Mouse (Mus musculus): ENCODE measurements around the gene Hfm1. TPM values are rescaled to one million over a fixed set of nuclear protein-coding genes. Genes with fewer than 3 reads are reported as not detected.
A peak's percentile ranks its signal among the peaks of the same experiment; 100 is the strongest.

Gene Hfm1
- polyA plus RNA-seq, 1 experiment from 2014 or later: 5.1 TPM

DNA sequence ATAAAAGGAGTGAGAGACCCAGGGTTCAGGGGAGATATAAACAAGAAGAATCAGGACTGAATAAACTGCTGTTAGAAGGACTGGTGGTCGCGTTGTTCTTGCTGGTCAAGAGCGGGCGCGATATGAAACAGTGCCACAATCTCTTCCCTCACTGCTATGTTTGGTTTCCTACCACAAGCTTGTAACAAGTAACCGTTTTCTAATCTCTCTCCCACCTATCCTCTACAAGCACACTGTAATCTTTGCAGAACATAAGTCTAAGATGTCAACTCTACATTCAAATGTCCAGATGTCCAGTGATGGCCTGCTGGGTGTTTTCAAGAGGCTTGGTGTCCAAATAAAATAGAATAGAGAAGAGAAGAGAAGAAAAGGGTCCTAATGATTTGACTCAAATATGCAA lies 22.6 kb upstream of the Hfm1 start:
- H3K9ac ChIP-seq (replicated peaks; ENCODE audit: low read depth, low read length): no peak overlapping the region
- no peaks in the 10 kb centered on the region for H3K36me3 ChIP-seq (ENCODE audit: control insufficient read depth, insufficient read depth)
- 94% methylated on average over 6 of the region's 6 CpGs for WGBS
- H3K4me1 ChIP-seq (replicated peaks; ENCODE audit: control insufficient read depth, insufficient read depth, low read length): no peaks in the 10 kb centered on the region
- no peak overlapping the region for H3K27ac ChIP-seq (ENCODE audit: low read length)
- ATAC-seq: no peak
- H3K27me3 ChIP-seq (replicated peaks; ENCODE audit: control insufficient read depth, insufficient read depth, low read length): no peaks in the 10 kb centered on the region
- no peak overlapping the region for H3K4me3 ChIP-seq (replicated peaks; ENCODE audit: low read length)
- no peak overlapping the region for H3K4me2 ChIP-seq (ENCODE audit: low read length)
- peaks cover under 1% of the 10 kb centered on the region; the same call in 1 of the 2 replicates for H3K9me3 ChIP-seq (ENCODE audit: control insufficient read depth, low read length)

DNA sequence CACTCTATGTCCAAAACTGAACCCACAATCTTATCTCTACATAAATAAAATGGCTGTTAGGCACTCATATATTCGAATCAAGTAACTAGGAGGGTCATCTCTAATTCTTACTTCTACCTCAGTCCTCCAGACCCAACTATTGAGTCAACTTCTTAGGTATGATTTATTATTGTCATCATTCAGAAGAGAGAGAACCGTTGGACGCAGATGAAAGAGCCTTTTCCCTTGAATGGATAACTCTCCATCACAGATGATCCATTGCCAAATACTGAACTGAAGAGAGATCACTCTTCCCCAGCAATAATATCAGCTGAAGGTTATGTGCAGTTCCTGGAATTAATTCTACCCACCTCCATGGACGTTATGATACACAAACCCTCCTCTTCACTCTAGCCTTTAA lies 20.2 kb upstream of the Hfm1 start:
- ATAC-seq: no peak
- WGBS: 82% methylated on average over 4 of the region's 4 CpGs
- H3K4me2 ChIP-seq (ENCODE audit: low read length): no peak overlapping the region
- no peak overlapping the region for H3K9ac ChIP-seq (replicated peaks; ENCODE audit: low read depth, low read length)
- no peaks in the 10 kb centered on the region for H3K27me3 ChIP-seq (replicated peaks; ENCODE audit: control insufficient read depth, insufficient read depth, low read length)
- H3K9me3 ChIP-seq (ENCODE audit: control insufficient read depth, low read length): no peaks in the 10 kb centered on the region
- no peak overlapping the region for H3K4me3 ChIP-seq (replicated peaks; ENCODE audit: low read length)
- no peaks in the 10 kb centered on the region for H3K4me1 ChIP-seq (replicated peaks; ENCODE audit: control insufficient read depth, insufficient read depth, low read length)
- H3K36me3 ChIP-seq (ENCODE audit: control insufficient read depth, insufficient read depth): no peaks in the 10 kb centered on the region
- no peak overlapping the region for H3K27ac ChIP-seq (ENCODE audit: low read length)

DNA sequence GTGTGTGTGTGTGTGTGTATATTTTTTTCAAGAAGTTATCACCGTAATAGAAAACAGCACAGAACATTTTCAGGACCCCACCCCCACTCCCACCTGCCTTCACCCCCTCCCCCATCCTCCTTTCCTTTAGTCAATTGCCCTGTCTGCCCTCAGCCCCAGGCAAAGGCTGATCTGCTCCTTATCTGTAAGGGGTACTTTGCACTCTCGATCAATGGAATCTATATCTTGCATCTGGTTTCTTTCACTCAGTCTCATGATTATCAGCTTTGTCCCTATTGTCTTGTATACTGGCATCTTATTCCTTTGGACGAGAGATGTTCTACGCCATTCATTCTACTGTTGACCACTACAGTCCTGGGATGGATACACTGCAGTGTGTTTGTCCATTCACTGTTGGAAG lies 1.9 kb upstream of the Hfm1 start:
- H3K4me2 ChIP-seq (ENCODE audit: low read length): no peak overlapping the region
- ATAC-seq: no peak
- WGBS: 78% methylated on average over 4 of the region's 4 CpGs

DNA sequence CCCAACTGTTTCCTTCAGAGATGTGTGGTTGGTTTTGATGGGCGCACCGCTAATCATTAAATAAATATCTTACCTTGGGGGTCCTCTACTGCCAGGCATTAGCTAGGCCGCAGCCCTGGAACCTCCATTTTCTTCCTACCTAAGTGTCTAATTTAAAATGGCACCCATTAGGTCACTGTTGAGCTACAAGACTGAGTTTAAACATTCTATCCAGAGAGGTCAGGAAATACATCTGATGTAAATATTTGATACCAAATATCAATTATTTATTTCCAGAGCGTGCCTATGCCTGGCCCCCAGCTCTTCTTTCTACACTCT lies 207 bp upstream of the Hfm1 start:
- 25% methylated on average over 4 of the region's 4 CpGs for WGBS
- Histone ChIP-seq H3K9me3 (ENCODE audit: control insufficient read depth, low read length) (no peaks in the 10 kb centered on the region), H3K27me3 (replicated peaks; ENCODE audit: control insufficient read depth, insufficient read depth, low read length) (no peaks in the 10 kb centered on the region), H3K27ac (ENCODE audit: low read length) (peak overlapping the region; percentile 71), H3K36me3 (ENCODE audit: control insufficient read depth, insufficient read depth) (no peaks in the 10 kb centered on the region), H3K4me1 (replicated peaks; ENCODE audit: control insufficient read depth, insufficient read depth, low read length) (0 out of 2 replicates have a peak, but pooled peaks cover 2% of the 10 kb centered on the region), H3K4me2 (ENCODE audit: low read length) (peak overlapping the region; percentile 60), H3K9ac (replicated peaks; ENCODE audit: low read depth, low read length) (peak overlapping the region; percentile 83), H3K4me3 (replicated peaks; ENCODE audit: low read length) (peak overlapping the region; percentile 63)
- no peak; the same call in 1 of the 2 replicates for ATAC-seq

More for the DNA sequence above, 1.9 kb upstream of the Hfm1 start:
- Histone ChIP-seq H3K9ac (replicated peaks; ENCODE audit: low read depth, low read length) (no peak overlapping the region), H3K27ac (ENCODE audit: low read length) (no peak overlapping the region), H3K4me3 (replicated peaks; ENCODE audit: low read length) (no peak overlapping the region), H3K27me3 (replicated peaks; ENCODE audit: control insufficient read depth, insufficient read depth, low read length) (no peaks in the 10 kb centered on the region), H3K36me3 (ENCODE audit: control insufficient read depth, insufficient read depth) (no peaks in the 10 kb centered on the region), H3K9me3 (ENCODE audit: control insufficient read depth, low read length) (no peaks in the 10 kb centered on the region), H3K4me1 (replicated peaks; ENCODE audit: control insufficient read depth, insufficient read depth, low read length) (0 out of 2 replicates have a peak, but pooled peaks cover 2% of the 10 kb centered on the region)

DNA sequence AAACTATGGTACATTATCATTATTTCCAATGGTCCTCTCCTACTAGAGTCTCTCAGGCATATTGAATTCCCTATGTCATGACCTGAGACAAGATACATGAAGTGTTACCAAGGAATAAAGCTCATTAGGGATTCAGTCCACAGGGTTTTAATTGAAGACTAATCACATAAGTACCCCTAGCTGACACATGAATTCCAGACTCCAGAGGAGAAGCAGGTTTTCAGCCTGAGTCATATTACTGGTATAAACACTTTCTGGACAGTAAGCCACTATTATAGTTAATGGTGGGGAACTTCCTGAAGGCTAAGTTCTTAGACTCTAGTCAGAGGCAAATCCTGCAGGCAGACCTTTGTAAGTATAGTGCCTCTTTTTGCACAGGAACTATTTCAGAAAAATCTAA lies 6.8 kb downstream of the Hfm1 start:
- Histone ChIP-seq H3K4me2 (ENCODE audit: low read length) (no peak overlapping the region), H3K27ac (ENCODE audit: low read length) (no peak overlapping the region), H3K9ac (replicated peaks; ENCODE audit: low read depth, low read length) (no peak overlapping the region), H3K27me3 (replicated peaks; ENCODE audit: control insufficient read depth, insufficient read depth, low read length) (no peaks in the 10 kb centered on the region), H3K36me3 (ENCODE audit: control insufficient read depth, insufficient read depth) (no peaks in the 10 kb centered on the region), H3K9me3 (ENCODE audit: control insufficient read depth, low read length) (no peaks in the 10 kb centered on the region), H3K4me1 (replicated peaks; ENCODE audit: control insufficient read depth, insufficient read depth, low read length) (no peaks in the 10 kb centered on the region), H3K4me3 (replicated peaks; ENCODE audit: low read length) (no peak overlapping the region)
- ATAC-seq: no peak

DNA sequence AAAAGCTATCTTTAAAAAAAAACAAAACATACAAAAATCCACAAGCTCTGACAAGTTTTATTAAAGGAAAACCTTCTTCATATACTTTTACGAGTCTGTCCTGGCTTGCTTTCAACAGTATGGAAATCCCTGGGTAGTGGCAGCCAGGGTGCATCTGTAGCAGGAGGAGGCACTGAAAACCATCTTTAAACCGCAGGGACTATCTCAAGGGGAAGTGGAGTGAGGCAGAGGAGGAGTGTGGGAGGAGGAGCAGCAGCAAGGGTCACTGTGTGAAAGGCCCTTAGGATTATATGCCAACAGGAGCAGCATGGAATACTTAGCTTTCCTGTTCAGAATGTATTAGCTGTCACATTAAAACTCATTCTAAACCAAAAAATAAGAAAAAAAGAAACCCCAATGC lies 29.2 kb downstream of the Hfm1 start:
- no peak overlapping the region for H3K4me3 ChIP-seq (replicated peaks; ENCODE audit: low read length)
- ATAC-seq: no peak

DNA sequence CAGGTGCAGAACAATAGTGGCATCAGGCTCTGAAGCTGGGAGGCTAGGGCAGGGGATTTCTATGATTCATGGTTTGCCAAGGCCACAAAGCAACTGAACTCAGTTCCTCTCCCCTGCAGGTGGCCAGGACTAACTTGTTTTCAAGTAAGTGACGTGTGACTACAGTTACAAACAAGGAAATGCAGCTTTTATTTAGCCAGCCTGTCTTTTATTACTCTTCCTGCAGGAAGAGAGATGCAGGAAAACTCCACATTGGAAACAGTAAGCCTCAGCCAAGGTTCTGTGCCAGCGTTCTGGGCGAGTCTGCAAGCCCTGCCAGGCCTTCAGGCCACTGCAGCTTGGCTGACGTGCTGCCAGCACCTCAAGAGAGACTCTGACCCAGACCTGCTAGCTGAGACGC lies 34.3 kb downstream of the Hfm1 start:
- Histone ChIP-seq H3K4me1 (replicated peaks; ENCODE audit: control insufficient read depth, insufficient read depth, low read length) (peaks cover 5% of the 10 kb centered on the region), H3K4me3 (replicated peaks; ENCODE audit: low read length) (no peak overlapping the region), H3K27ac (ENCODE audit: low read length) (no peak overlapping the region), H3K9ac (replicated peaks; ENCODE audit: low read depth, low read length) (no peak overlapping the region), H3K27me3 (replicated peaks; ENCODE audit: control insufficient read depth, insufficient read depth, low read length) (no peaks in the 10 kb centered on the region), H3K9me3 (ENCODE audit: control insufficient read depth, low read length) (no peaks in the 10 kb centered on the region), H3K4me2 (ENCODE audit: low read length) (no peak overlapping the region), H3K36me3 (ENCODE audit: control insufficient read depth, insufficient read depth) (no peaks in the 10 kb centered on the region)
- WGBS: 11% methylated on average over 5 of the region's 5 CpGs
- no peak for ATAC-seq

More for the DNA sequence above, 29.2 kb downstream of the Hfm1 start:
- peaks cover 1% of the 10 kb centered on the region; the same call in 1 of the 2 replicates for H3K4me1 ChIP-seq (replicated peaks; ENCODE audit: control insufficient read depth, insufficient read depth, low read length)
- 83% methylated on average over 2 of the region's 2 CpGs for WGBS
- no peaks in the 10 kb centered on the region for H3K9me3 ChIP-seq (ENCODE audit: control insufficient read depth, low read length)
- H3K9ac ChIP-seq (replicated peaks; ENCODE audit: low read depth, low read length): no peak overlapping the region
- no peaks in the 10 kb centered on the region for H3K36me3 ChIP-seq (ENCODE audit: control insufficient read depth, insufficient read depth)
- H3K4me2 ChIP-seq (ENCODE audit: low read length): no peak overlapping the region
- H3K27me3 ChIP-seq (replicated peaks; ENCODE audit: control insufficient read depth, insufficient read depth, low read length): no peaks in the 10 kb centered on the region
- no peak overlapping the region for H3K27ac ChIP-seq (ENCODE audit: low read length)

DNA sequence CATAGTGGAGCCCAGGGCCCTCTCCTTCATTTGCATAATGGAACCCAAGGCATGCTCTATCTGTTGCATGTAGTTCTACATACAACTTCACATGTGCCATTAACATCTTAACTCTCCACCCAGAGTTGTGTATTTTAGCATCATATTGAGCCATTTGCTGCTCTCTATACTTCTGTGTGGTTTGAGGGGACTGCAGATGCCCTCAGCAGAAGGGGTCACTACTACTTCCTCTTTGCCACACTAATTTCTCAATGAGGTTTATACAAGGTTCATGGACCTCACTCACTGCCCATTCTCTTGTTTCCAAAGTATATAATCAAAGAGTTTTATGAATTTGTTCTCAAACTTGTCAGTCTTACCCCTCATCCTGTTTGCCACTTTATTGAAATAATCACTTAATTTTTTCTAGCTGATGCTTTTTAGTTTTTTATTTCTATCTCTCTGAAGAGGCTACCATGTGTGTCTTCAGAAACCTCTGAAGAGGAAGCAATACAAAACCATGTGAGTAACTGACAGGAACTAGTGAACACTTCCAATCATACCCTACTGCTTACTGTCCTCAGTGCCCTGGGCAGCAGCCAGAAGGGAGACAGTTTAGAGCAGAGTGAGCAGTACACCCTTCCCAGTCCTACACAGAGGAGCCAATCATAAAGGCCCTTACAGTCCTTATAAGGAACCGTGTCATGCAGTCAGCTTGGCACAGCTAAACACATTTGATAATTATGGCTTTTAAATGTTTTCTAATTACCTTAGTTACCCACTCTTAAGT lies 38.6 kb downstream of the Hfm1 start:
- ATAC-seq: no peak
- Histone ChIP-seq H3K36me3 (ENCODE audit: control insufficient read depth, insufficient read depth) (no peaks in the 10 kb centered on the region), H3K9me3 (ENCODE audit: control insufficient read depth, low read length) (no peaks in the 10 kb centered on the region), H3K4me2 (ENCODE audit: low read length) (no peak overlapping the region), H3K9ac (replicated peaks; ENCODE audit: low read depth, low read length) (no peak overlapping the region), H3K4me3 (replicated peaks; ENCODE audit: low read length) (no peak overlapping the region), H3K27me3 (replicated peaks; ENCODE audit: control insufficient read depth, insufficient read depth, low read length) (no peaks in the 10 kb centered on the region), H3K4me1 (replicated peaks; ENCODE audit: control insufficient read depth, insufficient read depth, low read length) (peaks cover 5% of the 10 kb centered on the region), H3K27ac (ENCODE audit: low read length) (no peak overlapping the region)
- 32% methylated on average over 1 of the region's 1 CpGs for whole genome bisulfite sequencing

DNA sequence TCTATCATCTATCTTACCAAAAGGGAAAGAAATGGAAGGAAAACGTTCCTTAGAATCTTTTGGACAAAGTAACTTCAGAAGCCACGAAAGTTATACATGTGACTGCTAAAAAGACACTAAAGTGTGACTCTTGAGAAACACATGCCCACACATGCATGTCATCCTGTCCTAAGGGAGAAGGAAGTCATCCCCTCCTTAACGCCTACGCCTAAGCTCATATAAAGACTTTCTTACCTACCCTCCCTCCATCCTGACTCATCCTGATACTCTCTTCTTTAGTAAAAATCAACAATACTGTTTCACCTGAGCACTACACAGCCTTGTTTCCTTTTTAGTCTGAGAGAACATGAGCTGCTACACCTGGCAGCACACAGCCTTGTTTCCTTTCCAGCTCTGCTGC lies 40.6 kb downstream of the Hfm1 start:
- Histone ChIP-seq H3K4me3 (replicated peaks; ENCODE audit: low read length) (no peak overlapping the region), H3K4me2 (ENCODE audit: low read length) (no peak overlapping the region), H3K27ac (ENCODE audit: low read length) (no peak overlapping the region), H3K9me3 (ENCODE audit: control insufficient read depth, low read length) (no peaks in the 10 kb centered on the region), H3K9ac (replicated peaks; ENCODE audit: low read depth, low read length) (no peak overlapping the region), H3K36me3 (ENCODE audit: control insufficient read depth, insufficient read depth) (no peaks in the 10 kb centered on the region), H3K4me1 (replicated peaks; ENCODE audit: control insufficient read depth, insufficient read depth, low read length) (no peaks in the 10 kb centered on the region), H3K27me3 (replicated peaks; ENCODE audit: control insufficient read depth, insufficient read depth, low read length) (no peaks in the 10 kb centered on the region)
- 88% methylated on average over 4 of the region's 4 CpGs for WGBS
- ATAC-seq: no peak

DNA sequence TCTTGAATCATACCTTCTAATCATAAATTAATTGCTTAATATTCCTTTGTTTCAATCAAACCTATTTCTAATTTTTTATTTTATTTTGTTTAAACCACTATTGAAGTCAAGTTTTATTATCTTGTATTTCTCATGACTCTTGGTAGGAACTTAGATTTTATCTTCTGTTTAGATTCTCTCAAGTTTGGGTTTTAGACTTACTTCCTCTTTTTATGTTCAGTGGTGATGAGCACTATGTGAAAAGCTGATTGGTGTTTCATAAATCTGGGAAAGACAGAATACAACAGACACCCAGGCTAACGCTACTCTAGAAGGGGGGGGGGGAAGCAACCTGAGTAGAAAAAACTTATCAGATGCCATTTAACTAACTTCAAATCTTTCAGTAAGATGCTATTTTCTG lies 49.7 kb downstream of the Hfm1 start:
- no peak for ATAC-seq
- Histone ChIP-seq H3K4me3 (replicated peaks; ENCODE audit: low read length) (no peak overlapping the region), H3K27ac (ENCODE audit: low read length) (no peak overlapping the region), H3K4me2 (ENCODE audit: low read length) (no peak overlapping the region), H3K27me3 (replicated peaks; ENCODE audit: control insufficient read depth, insufficient read depth, low read length) (no peaks in the 10 kb centered on the region), H3K4me1 (replicated peaks; ENCODE audit: control insufficient read depth, insufficient read depth, low read length) (no peaks in the 10 kb centered on the region), H3K36me3 (ENCODE audit: control insufficient read depth, insufficient read depth) (no peaks in the 10 kb centered on the region), H3K9me3 (ENCODE audit: control insufficient read depth, low read length) (no peaks in the 10 kb centered on the region), H3K9ac (replicated peaks; ENCODE audit: low read depth, low read length) (no peak overlapping the region)
- WGBS: 82% methylated on average over 1 of the region's 1 CpGs

Measured in forebrain, embryonic 16.5 days (tissue).